Mouse (Mus musculus) stomach, embryonic 14.5 days (tissue): Measurements from ENCODE around the gene Gm20388. TPM values are rescaled to one million over a fixed set of nuclear protein-coding genes. Genes with fewer than 3 reads are reported as not detected.
"Not testable (repeated sequence)": the region's sequence is repeated elsewhere in the genome, so short reads cannot be mapped to it uniquely, and the experiment has no call there.

Source experiments
- ATAC-seq: fragments of 200-750 bp; cut with Nextera tagmentation; 2 replicates; pipeline ENCODE4 v1.8.0; 2017; ENCODE audit warnings: low read depth, moderate TSS enrichment; ENCODE audit not compliant: insufficient number of reproducible peaks, insufficient read depth, low FRiP score
- H3K27ac ChIP-seq: fragments of 300-500 bp; sonication (generic); 2 replicates; pipeline ENCODE4 v1.5.1; 2014; ENCODE audit warnings: mild to moderate bottlenecking, low read length, moderate library complexity, mixed read lengths
- H3K27me3 ChIP-seq: fragments of 300-500 bp; sonication (generic); 2 replicates; pipeline ENCODE4 v1.6.1; 2014; ENCODE audit warnings: low read length, control low read depth, mixed read lengths; ENCODE audit not compliant: control insufficient read depth, insufficient read depth
- H3K36me3 ChIP-seq: fragments of 300-500 bp; sonication (generic); 2 replicates; pipeline ENCODE4 v1.6.1; 2014; ENCODE audit warnings: mild to moderate bottlenecking, control low read depth, low read length, moderate library complexity, mixed read lengths; ENCODE audit not compliant: control insufficient read depth, insufficient read depth
- H3K4me1 ChIP-seq: fragments of 300-500 bp; sonication (generic); 2 replicates; pipeline ENCODE4 v1.6.1; 2014; ENCODE audit warnings: low read length, control low read depth, mixed read lengths; ENCODE audit not compliant: control insufficient read depth, insufficient read depth
- H3K4me2 ChIP-seq: fragments of 300-500 bp; sonication (generic); replicated peaks from 2 replicates; pipeline ENCODE4 v1.6.1; 2014; ENCODE audit warnings: low read depth, low read length, control low read depth
- H3K4me3 ChIP-seq: fragments of 300-500 bp; sonication (generic); 2 replicates; pipeline ENCODE4 v1.5.1; 2014; ENCODE audit warnings: low read depth, low read length, control low read depth
- H3K9ac ChIP-seq: fragments of 300-500 bp; sonication (generic); replicated peaks from 2 replicates; pipeline ENCODE4 v1.6.1; 2014; ENCODE audit warnings: low read depth, mild to moderate bottlenecking, control low read depth, low read length, moderate library complexity, mixed read lengths
- H3K9me3 ChIP-seq: fragments of 300-500 bp; sonication (generic); 2 replicates; pipeline ENCODE4 v1.6.1; 2016; ENCODE audit warnings: low read depth, low read length, control low read depth; ENCODE audit not compliant: control insufficient read depth
- WGBS: fragments of 180-500 bp; shearing (Covaris S2); extraction: QIAGEN DNeasy Blood & Tissue Kit; methylation state at CpG from one replicate; pipeline ENCODE4 v1.1.7; 2014; 5-methylcytosine and 5-hydroxymethylcytosine counted together
- polyA plus RNA-seq: library from polyadenylated mRNA; unstranded; fragments of >200 nt; fragmentation: Nextera tagmentation; extraction: Ambion mirVana; gene quantifications from 2 replicates; pipeline ENCODE4 v1.2.1, GENCODE M21; 2014

The Gm20388 gene
- polyA plus RNA-seq, 1 experiment from 2014 or later, result 11.4 TPM

- no peak overlapping the region for H3K4me2 ChIP-seq
- H3K27ac ChIP-seq, result peak overlapping the region; percentile 63
- H3K4me3 ChIP-seq, result no peak overlapping the region
- H3K9ac ChIP-seq, result no peak overlapping the region
- H3K36me3 ChIP-seq, result no peaks in the 10 kb centered on the region
- H3K9me3 ChIP-seq, result no peaks in the 10 kb centered on the region
- WGBS, result 63% methylated on average over 7 of the region's 7 CpGs
- no peaks in the 10 kb centered on the region for H3K27me3 ChIP-seq
- peaks cover 32% of the 10 kb centered on the region; the same call in 1 of the 2 replicates for H3K4me1 ChIP-seq
- 0 out of 2 replicates have a peak, but pooled peaks have one; percentile 5 for ATAC-seq
These were observed 2409.1 kb downstream of the Gm20388 start for GRCm38 (mm10) chr8:122319708-122320075.

- H3K27ac ChIP-seq, result peak overlapping the region; percentile 15; the same call in 1 of the 2 replicates
- 41% methylated on average over 3 of the region's 3 CpGs for WGBS
- H3K4me1 ChIP-seq, result peaks cover 38% of the 10 kb centered on the region
These were observed 2409.9 kb downstream of the Gm20388 start for GRCm38 (mm10) chr8:122320541-122320940.

GRCm38 (mm10) chr8:122321455-122321921 is 2410.8 kb downstream of the Gm20388 start:
- Histone ChIP-seq H3K27me3 (no peaks in the 10 kb centered on the region), H3K9ac (no peak overlapping the region), H3K4me3 (no peak overlapping the region), H3K9me3 (no peaks in the 10 kb centered on the region), H3K4me1 (peaks cover 47% of the 10 kb centered on the region), H3K27ac (peak overlapping the region; percentile 15; the same call in 1 of the 2 replicates), H3K36me3 (no peaks in the 10 kb centered on the region), H3K4me2 (no peak overlapping the region)
- ATAC-seq, result peak; percentile 8; the same call in 1 of the 2 replicates
- WGBS, result 60% methylated on average over 10 of the region's 10 CpGs

More at GRCm38 (mm10) chr8:122320541-122320940, 2409.9 kb downstream of the Gm20388 start:
- no peaks in the 10 kb centered on the region for H3K9me3 ChIP-seq
- no peak overlapping the region for H3K9ac ChIP-seq
- no peaks in the 10 kb centered on the region for H3K36me3 ChIP-seq
- no peaks in the 10 kb centered on the region for H3K27me3 ChIP-seq
- H3K4me3 ChIP-seq, result no peak overlapping the region
- H3K4me2 ChIP-seq, result no peak overlapping the region
- no peak for ATAC-seq

- H3K4me3 ChIP-seq, result no peak overlapping the region
- no peak overlapping the region for H3K4me2 ChIP-seq
- no peak overlapping the region for H3K9ac ChIP-seq
- H3K9me3 ChIP-seq, result no peaks in the 10 kb centered on the region
- WGBS, result 85% methylated on average over 7 of the region's 7 CpGs
- no peak for ATAC-seq
- H3K27me3 ChIP-seq, result no peaks in the 10 kb centered on the region
- no peaks in the 10 kb centered on the region for H3K36me3 ChIP-seq
- peaks cover 48% of the 10 kb centered on the region for H3K4me1 ChIP-seq
- peak overlapping the region; percentile 33; the same call in 1 of the 2 replicates for H3K27ac ChIP-seq
These were observed 2411.5 kb downstream of the Gm20388 start for GRCm38 (mm10) chr8:122322126-122322525.

GRCm38 (mm10) chr8:122322792-122323191 is 2412.2 kb downstream of the Gm20388 start:
- no peaks in the 10 kb centered on the region for H3K9me3 ChIP-seq
- peak overlapping the region; percentile 77; the same call in 1 of the 2 replicates for H3K27ac ChIP-seq
- H3K27me3 ChIP-seq, result no peaks in the 10 kb centered on the region
- peak; percentile 16 for ATAC-seq
- 33% methylated on average over 11 of the region's 11 CpGs for WGBS
- no peak overlapping the region for H3K4me2 ChIP-seq
- no peak overlapping the region for H3K4me3 ChIP-seq
- peaks cover 43% of the 10 kb centered on the region for H3K4me1 ChIP-seq
- H3K36me3 ChIP-seq, result no peaks in the 10 kb centered on the region
- no peak overlapping the region for H3K9ac ChIP-seq

GRCm38 (mm10) chr8:122323951-122324402 is 2413.3 kb downstream of the Gm20388 start:
- not testable (repeated sequence) for H3K27me3 ChIP-seq, H3K9ac ChIP-seq, H3K36me3 ChIP-seq, H3K4me2 ChIP-seq, H3K4me3 ChIP-seq, H3K9me3 ChIP-seq
- ATAC-seq, result peak; percentile 50; the same call in 1 of the 2 replicates
- 9% methylated on average over 13 of the region's 13 CpGs for WGBS
- Histone ChIP-seq H3K4me1 (peaks cover 34% of the 10 kb centered on the region), H3K27ac (peak overlapping the region; percentile 77; the same call in 1 of the 2 replicates)

- H3K27ac ChIP-seq, result no peak overlapping the region; the same call in 1 of the 2 replicates
- H3K4me3 ChIP-seq, result no peak overlapping the region
- ATAC-seq, result no peak
- no peak overlapping the region for H3K9ac ChIP-seq
- H3K9me3 ChIP-seq, result no peaks in the 10 kb centered on the region
- H3K4me1 ChIP-seq, result peaks cover 36% of the 10 kb centered on the region
- H3K36me3 ChIP-seq, result no peaks in the 10 kb centered on the region
- no peak overlapping the region for H3K4me2 ChIP-seq
- WGBS, result 65% methylated on average over 2 of the region's 2 CpGs
- H3K27me3 ChIP-seq, result no peaks in the 10 kb centered on the region
These were observed 2414.6 kb downstream of the Gm20388 start for GRCm38 (mm10) chr8:122325196-122325595.

- H3K4me1 ChIP-seq, result peaks cover 43% of the 10 kb centered on the region
- peak overlapping the region; percentile 2; the same call in 1 of the 2 replicates for H3K27ac ChIP-seq
- no peaks in the 10 kb centered on the region for H3K36me3 ChIP-seq
- no peaks in the 10 kb centered on the region for H3K9me3 ChIP-seq
- H3K27me3 ChIP-seq, result no peaks in the 10 kb centered on the region
- H3K4me2 ChIP-seq, result peak overlapping the region; percentile 27; the same call in 1 of the 2 replicates
- WGBS, result 19% methylated on average over 14 of the region's 14 CpGs
- no peak for ATAC-seq
- H3K9ac ChIP-seq, result no peak overlapping the region
- no peak overlapping the region for H3K4me3 ChIP-seq
These were observed 2415.5 kb downstream of the Gm20388 start for GRCm38 (mm10) chr8:122326114-122326542.
